ENCODE assay signal across 8 mouse cellular contexts in the genomic region with DNA sequence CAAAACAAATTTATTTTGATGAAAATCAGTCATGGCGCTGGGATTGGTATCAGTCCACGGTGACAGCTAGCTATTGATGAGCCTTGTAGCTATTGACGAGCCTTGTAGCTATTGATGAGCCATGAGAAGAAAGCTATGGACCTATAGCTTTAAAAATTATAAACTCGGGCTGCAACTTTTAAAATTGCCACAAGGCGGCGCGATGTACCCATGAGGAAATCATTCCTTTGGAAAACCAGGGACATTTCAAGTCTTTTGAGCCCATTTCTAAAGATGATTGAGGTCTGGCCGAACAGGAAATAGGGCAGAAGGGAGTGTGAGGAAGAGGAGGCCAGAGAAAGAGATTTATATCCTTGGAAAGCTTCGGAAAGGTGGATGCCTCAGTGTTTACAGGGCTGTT.
A peak's percentile ranks its signal among the peaks of the same experiment; 100 is the strongest.
DNase-seq lines count a peak whose midpoint lies in the region; ATAC-seq and TF ChIP-seq lines count a peak whose summit lies in the region.

No protein-coding gene starts in this region.

- no peaks in the 10 kb centered on the region for H3K27me3 ChIP-seq in hindbrain, embryonic 10.5 days (ENCODE audit: insufficient read depth, poor library complexity, severe bottlenecking)
- no peaks in the 10 kb centered on the region for H3K27me3 ChIP-seq in hindbrain, embryonic 13.5 days
- no peaks in the 10 kb centered on the region for H3K27me3 ChIP-seq in midbrain, postnatal 0 days (ENCODE audit: insufficient read depth, low read length)

- no peak overlapping the region for H3K27ac ChIP-seq in hindbrain, embryonic 10.5 days
- H3K27ac ChIP-seq in hindbrain, embryonic 13.5 days, result no peak overlapping the region
- no peak overlapping the region for H3K27ac ChIP-seq in midbrain, postnatal 0 days (ENCODE audit: low read depth, low read length)

- ATAC-seq in hindbrain, embryonic 13.5 days (ENCODE audit: low FRiP score), result no peak
- no peak for ATAC-seq in midbrain, postnatal 0 days (ENCODE audit: low FRiP score)

- peak; percentile 92 for TF ChIP-seq CTCF in midbrain, postnatal 0 days (IDR thresholded peaks at IDR 0.05)

- H3K4me2 ChIP-seq in hindbrain, embryonic 13.5 days, result no peak overlapping the region
- H3K4me2 ChIP-seq in midbrain, postnatal 0 days (ENCODE audit: low read depth, low read length, poor library complexity, severe bottlenecking), result no peak overlapping the region

- DNase-seq in hindbrain, embryonic 10.5 days (ENCODE audit: low spot score), result peak; percentile 66
- DNase-seq in ES-CJ7 (ENCODE audit: low read depth, low spot score), result peak; percentile 57
- DNase-seq in c-Kit-positive CD71-positive TER-119-positive erythroid progenitor cells, embryonic 14.5 days (ENCODE audit: low spot score), result peak; percentile 3
- DNase-seq in frontal cortex, postnatal 10 days (ENCODE audit: low spot score in 2 of 2), result peak; percentile 17 to 71
- peak; percentile 52 to 83 for DNase-seq in layer of hippocampus, adult 8-10 months (ENCODE audit: low spot score in 2 of 2)
- peak; percentile 81 for DNase-seq in midbrain, postnatal 0 days (ENCODE audit: low spot score)
- DNase-seq in urinary bladder, postnatal 10 days (ENCODE audit: low spot score), result no peak

- WGBS in hindbrain, embryonic 10.5 days, result 24% methylated on average over 9 of the region's 9 CpGs
- WGBS in hindbrain, embryonic 13.5 days, result 18% methylated on average over 9 of the region's 9 CpGs
- 15% methylated on average over 9 of the region's 9 CpGs for WGBS in midbrain, postnatal 0 days

- no peaks in the 10 kb centered on the region for H3K9me3 ChIP-seq in hindbrain, embryonic 10.5 days
- no peaks in the 10 kb centered on the region for H3K9me3 ChIP-seq in hindbrain, embryonic 13.5 days
- H3K9me3 ChIP-seq in midbrain, postnatal 0 days (ENCODE audit: low read length), result no peaks in the 10 kb centered on the region

- H3K4me1 ChIP-seq in hindbrain, embryonic 10.5 days (replicated peaks), result peaks cover 20% of the 10 kb centered on the region
- H3K4me1 ChIP-seq in hindbrain, embryonic 13.5 days (replicated peaks), result no peaks in the 10 kb centered on the region
- peaks cover 3% of the 10 kb centered on the region; the same call in 1 of the 2 replicates for H3K4me1 ChIP-seq in midbrain, postnatal 0 days (ENCODE audit: insufficient read depth, low read length)

- no peaks in the 10 kb centered on the region for H3K36me3 ChIP-seq in hindbrain, embryonic 10.5 days
- no peaks in the 10 kb centered on the region for H3K36me3 ChIP-seq in hindbrain, embryonic 13.5 days
- H3K36me3 ChIP-seq in midbrain, postnatal 0 days (ENCODE audit: insufficient read depth, low read length), result no peaks in the 10 kb centered on the region

- no peak overlapping the region; the same call in 1 of the 2 replicates for H3K9ac ChIP-seq in hindbrain, embryonic 13.5 days
- no peak overlapping the region for H3K9ac ChIP-seq in midbrain, postnatal 0 days (replicated peaks; ENCODE audit: low read length, poor library complexity, severe bottlenecking)

- no peak overlapping the region for H3K4me3 ChIP-seq in hindbrain, embryonic 10.5 days
- H3K4me3 ChIP-seq in hindbrain, embryonic 13.5 days, result no peak overlapping the region
- H3K4me3 ChIP-seq in midbrain, postnatal 0 days (ENCODE audit: low read depth, low read length), result no peak overlapping the region
